Mouse (Mus musculus) gastrocnemius, postnatal 10 days (tissue): ENCODE results near the gene Hspe1. TPM values are rescaled to one million over a fixed set of nuclear protein-coding genes. Genes with fewer than 3 reads are reported as not detected.
A peak's percentile ranks its signal among the peaks of the same experiment; 100 is the strongest.
"Not testable (repeated sequence)": the region's sequence is repeated elsewhere in the genome, so short reads cannot be mapped to it uniquely, and the experiment has no call there.

Source experiments
- DNase-seq: peaks from one replicate; pipeline ENCODE4 v3.0.0; 2021; ENCODE audit warnings: mixed read lengths
- long read RNA-seq, 2 experiments: library from polyadenylated mRNA; stranded (forward); transcript quantifications; one replicate each; pipeline ENCODE4 v2.0.0; 2021
- total RNA-seq, 2 experiments: library from RNA; stranded (reverse); gene quantifications; 2 replicates each; pipeline ENCODE4 v1.2.3; 2021

Gene Hspe1
- total RNA-seq, result 100 to 1,000 TPM in 1 of 2 experiments, 10 to 100 TPM in 1; 83.6 to 101 TPM
- long read RNA-seq, experiment 1, transcript Hspe1-201 (4 exons, 774 nt), result major isoform, 70 of 71 reads
- long read RNA-seq, experiment 1, partial matches to known transcripts, result 0 of 71 reads
- long read RNA-seq, experiment 1, other reads (novel, unspliced or antisense), result 1 of 71 reads
- long read RNA-seq, experiment 2, transcript Hspe1-201 (4 exons, 774 nt), result major isoform, 52 of 54 reads
- long read RNA-seq, experiment 2, partial matches to known transcripts, result 2 of 54 reads
- long read RNA-seq, experiment 2, other reads (novel, unspliced or antisense), result 0 of 54 reads

DNA sequence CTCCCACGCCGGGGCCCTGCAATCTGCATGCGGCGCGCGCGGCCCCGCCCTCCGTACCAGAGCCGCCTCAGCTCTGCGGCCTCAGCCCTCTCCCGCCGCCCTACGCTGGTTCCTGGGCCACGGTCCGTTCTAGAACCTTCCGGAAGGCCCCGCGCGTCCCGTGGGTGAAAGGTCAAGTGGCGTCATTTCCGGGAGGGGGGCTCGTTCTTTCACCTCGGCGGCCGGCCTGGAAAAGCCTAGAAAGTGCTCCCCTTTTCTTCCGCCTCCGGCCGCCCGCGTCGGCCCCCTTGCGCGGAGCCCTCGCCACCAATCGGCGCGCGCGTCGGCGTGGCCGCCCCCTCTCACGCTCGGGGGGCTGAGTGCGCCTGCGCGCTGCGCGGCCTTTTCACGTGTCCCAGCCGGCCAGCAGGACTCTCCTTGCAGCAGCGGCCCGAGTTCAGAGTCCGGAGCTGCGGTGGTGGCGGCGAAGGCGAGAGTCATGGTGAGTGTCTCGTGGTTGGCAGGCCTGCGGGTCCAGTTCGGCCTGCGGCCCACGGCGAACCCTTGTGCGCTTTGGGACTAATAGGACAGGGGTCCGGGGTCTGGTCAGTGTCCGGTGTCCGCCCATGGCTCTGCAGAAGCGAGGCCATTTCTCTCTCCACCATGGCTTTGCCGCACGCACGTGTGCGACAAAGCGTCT is at the start of gene Hspe1, which contains the start of gene Hspd1:
Gene Hspe1, plus strand, starts transcription at position 201 of the 679 bp plus-strand sequence.
Gene Hspd1, minus strand, starts transcription at position 312 of the 679 bp plus-strand sequence.
- DNase-seq, result peak; percentile 98

DNA sequence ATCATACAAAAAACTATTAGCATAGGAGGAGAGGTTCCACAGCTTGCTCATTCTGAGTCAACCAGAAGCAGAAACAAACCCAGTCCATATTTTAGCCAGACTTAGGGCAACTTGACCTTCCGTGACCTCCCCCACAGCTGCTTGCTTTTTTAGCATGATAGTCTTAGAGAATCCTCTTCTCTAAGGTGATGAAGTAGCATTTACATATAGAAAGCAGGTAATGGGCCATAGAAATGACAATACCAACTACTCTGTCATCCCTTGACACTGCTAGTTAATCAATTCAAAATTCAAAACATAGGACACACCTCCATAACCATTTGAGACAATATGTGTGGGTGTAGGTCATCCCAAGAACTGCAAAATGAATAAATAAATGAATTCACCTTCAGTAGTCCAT is 48.0 kb upstream of the Hspe1 start:
- no peak for DNase-seq

- no peak for DNase-seq
Measured at GRCm38 (mm10) chr1:55041691-55042090, 46.2 kb upstream of the Hspe1 start.

GRCm38 (mm10) chr1:55042246-55042645 is 45.7 kb upstream of the Hspe1 start:
- no peak for DNase-seq

DNA sequence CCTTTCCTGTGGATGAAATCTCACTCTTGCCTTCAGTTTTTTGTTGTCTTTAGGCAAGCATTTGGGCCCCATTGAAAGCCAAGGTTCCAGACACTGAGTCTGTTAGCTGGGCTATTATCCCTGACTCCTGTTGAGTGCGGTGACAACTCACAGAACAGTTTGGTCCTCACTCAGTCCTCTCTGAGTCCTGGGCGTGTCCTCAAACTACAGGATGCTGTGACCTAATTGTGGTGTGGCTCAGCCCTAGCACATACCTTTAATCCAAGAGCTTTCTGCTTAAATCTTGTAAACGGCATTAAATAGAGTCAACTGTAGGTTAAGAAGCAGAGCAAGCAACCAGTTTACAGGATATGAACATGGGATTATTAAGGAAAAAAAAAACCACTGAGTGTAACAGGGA is 44.8 kb upstream of the Hspe1 start:
- DNase-seq, result no peak

GRCm38 (mm10) chr1:55048841-55049587 is 38.9 kb upstream of the Hspe1 start:
- DNase-seq, result no peak

- no peak for DNase-seq
Measured at GRCm38 (mm10) chr1:55051671-55052070, 36.3 kb upstream of the Hspe1 start.

DNA sequence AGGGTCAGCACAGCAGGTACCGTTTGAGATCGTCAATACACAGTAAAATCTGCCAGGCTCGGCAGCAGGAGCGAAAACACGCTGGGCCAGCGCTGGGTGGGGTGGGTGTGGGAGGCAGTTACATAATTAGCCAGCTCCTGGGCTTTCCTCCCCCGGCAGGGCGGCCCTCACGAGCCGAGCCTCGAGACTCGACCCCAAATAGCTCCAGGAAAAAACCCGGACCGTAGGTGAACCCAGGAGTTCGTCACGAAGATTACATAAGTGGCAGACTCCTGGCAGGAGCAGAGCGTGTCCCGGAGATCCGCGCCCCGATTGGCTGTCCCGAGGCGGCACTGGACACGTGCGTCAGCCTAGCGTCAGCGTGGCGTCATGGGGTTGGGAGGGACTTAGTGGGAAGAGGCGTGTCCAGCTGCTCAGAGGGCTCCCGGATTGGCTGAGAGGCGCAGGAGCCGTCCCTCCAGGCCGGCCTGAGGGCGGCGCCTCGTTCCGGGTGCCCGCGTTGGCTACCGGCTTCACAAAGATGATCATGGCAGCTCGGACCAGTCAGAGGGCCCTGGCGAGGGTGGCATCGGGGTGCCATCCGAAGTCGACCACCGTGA is 35.5 kb upstream of the Hspe1 start, which contains the start of gene Coq10b:
Gene Coq10b, plus strand, starts transcription at position 416 of the 599 bp plus-strand sequence.
- DNase-seq, result peak; percentile 96

DNA sequence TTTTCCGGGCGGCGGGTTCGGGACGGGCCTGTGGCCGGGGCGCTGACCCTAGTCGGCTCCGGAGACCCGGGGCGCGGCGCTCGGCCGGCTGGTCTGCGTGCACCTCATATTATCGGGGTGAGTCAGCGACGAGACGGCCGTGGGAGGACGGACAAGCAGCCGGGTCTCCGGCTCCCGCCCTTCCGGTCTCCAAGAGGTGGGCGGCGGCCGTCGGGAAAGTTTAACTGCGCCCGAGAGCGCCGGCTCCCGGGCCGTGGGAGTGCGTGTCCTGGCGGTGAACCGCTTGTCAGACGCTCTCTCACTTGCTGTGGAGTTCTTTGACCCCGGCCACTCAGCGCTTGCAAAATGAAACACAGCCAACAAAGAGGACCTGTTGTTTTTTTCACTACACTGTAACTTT is 34.9 kb upstream of the Hspe1 start:
- peak; percentile 73 for DNase-seq

DNA sequence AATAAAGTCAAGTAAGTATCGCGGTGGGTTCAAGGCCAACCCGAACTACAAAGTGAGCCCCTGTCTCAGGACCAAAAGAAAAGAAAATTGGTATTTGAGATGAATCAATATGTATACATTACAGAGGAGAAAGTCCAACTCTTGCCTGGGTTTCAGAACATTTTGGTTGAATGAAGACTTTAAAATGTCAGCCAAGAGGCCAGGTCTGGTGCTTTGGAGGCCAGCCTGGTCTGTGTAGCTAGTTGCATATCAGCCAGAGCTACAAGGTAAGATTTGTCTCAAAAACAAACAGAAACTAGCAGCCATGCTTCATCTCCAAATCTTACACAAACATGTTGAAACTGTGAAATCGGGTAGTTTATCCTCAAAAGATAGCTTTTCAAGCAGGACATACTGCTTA is 34.3 kb upstream of the Hspe1 start:
- DNase-seq, result no peak

DNA sequence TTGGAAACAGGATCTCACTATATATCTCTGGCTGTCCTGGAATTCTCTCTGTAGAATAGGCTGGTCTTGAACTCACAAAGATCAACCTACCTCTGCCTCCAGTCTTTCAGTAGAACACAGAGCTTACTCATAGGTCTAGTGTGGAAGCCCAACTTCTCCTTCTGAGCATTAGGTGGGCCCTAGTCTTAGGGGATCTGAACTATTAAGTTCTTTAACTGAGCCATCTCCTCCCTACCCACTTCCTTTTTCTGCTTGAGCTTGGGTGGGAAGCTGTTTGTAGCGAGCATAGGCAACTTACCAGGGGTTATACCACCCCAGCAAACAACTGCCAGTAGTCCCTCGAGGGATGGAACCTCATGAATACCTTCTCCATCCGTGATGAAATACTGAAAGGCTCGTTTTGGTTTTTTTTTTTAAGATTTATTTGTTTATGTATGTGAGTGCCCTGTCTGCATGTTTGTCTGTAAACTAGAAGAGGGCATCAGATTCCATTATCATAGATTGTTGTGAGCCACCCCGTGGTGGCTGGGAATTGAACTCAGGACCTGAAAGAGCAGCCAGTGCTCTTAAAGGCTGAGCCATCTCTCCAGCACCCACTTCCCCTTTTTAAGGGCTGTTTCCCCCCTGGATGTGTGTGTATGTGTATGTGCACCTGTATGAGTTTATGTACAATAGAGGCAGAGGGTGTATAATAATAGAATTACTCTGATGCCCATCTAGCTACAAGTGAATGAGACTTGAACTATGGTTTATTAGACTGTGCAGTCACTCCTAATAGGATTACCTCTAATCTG is 32.4 kb upstream of the Hspe1 start:
- DNase-seq, result no peak

GRCm38 (mm10) chr1:55058383-55058782 is 29.5 kb upstream of the Hspe1 start:
- DNase-seq, result not testable (repeated sequence)

- no peak for DNase-seq
Measured at GRCm38 (mm10) chr1:55061099-55061498, 26.8 kb upstream of the Hspe1 start.

DNA sequence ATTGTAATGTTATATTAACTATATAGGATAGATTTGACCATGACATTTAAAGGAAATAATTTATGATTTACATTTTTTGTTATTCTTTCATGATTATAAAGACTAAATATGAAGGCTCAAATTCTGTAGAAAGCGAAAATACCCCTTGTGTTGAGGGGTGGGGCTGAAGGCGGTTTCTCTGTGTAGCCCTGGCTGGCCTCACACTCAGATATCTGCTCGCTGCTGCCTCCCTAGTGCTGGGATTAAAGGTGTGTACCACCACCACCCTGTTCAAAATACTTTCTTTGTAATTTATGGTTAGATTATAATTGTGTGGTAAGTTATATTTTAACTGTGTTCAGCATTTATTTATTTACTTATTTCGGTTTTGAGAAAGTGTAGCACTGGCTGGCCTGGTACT is 26.2 kb upstream of the Hspe1 start:
- DNase-seq, result no peak

DNA sequence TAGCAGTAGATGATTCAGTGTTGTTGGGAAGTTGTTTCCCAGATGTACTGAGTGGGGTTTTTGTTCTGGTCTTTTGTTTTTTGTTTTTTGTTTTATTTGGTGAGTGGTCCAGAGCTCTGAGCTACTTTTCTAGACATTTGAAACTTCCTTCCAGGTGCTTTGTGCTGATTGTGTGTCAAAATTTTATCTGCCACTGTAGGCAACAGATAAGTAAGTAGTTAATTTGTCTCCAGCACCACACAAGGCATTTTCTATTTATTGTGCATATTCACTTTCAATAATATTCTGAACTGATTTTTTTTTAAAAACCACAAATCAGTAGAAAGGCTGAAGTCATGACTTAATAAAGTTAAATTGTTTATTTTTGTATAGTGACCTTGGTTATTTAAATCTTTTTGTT is 15.6 kb upstream of the Hspe1 start:
- not testable (repeated sequence) for DNase-seq

- no peak for DNase-seq
Measured at GRCm38 (mm10) chr1:55074757-55075156, 13.2 kb upstream of the Hspe1 start.

- DNase-seq, result no peak
Measured at GRCm38 (mm10) chr1:55075652-55076394, 12.1 kb upstream of the Hspe1 start.

GRCm38 (mm10) chr1:55076395-55076743 is 11.6 kb upstream of the Hspe1 start:
- no peak for DNase-seq

GRCm38 (mm10) chr1:55076849-55077516 is 10.9 kb upstream of the Hspe1 start:
- DNase-seq, result no peak

DNA sequence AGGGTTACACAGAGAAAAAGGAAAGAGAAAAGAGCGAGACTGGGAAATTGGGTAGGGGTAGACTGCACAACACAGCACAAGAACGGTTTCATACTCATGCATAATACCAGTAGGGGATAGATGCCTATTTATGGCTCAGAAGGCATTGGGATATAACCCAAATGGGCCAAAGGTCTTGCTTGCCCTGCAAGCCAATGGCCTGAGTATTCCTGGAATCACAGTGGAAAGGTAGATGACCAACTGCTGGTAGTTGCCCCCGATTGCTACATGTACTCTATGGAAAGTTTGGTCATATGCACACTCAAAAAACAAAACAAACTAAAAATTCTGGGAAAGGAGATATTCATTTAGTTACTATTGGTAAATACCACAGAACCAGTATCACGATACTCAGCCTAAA is 8.3 kb upstream of the Hspe1 start:
- no peak for DNase-seq
